Mouse (Mus musculus) thymus, postnatal 10 days (tissue): ENCODE measurements around the gene Pcdh9.

Experiments
- DNase-seq, 2 experiments: peaks; one replicate each; pipeline ENCODE4 v3.0.0; 2021; ENCODE audit warnings: low spot score in 2 of 2

Pcdh9 gene

DNA sequence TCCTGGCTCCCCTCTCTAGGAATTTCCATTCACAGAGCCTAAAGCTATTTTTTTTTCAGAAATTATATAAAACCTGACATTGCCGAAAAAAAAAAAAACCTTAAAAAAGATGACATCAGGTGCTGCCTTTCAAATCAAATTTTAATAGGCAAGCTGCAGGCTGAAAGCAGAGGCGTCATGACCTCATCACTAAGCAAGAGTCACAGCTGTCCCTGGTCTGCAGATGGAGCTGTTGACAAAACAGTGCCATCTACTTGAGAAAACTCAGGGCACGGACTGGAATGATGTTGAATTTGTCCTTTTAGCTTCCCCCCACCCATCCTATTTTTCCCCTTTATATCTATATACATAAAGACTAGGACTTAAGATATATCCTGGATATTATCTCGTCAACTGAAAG lies 509.3 kb downstream of the Pcdh9 start:
- no peak for DNase-seq

DNA sequence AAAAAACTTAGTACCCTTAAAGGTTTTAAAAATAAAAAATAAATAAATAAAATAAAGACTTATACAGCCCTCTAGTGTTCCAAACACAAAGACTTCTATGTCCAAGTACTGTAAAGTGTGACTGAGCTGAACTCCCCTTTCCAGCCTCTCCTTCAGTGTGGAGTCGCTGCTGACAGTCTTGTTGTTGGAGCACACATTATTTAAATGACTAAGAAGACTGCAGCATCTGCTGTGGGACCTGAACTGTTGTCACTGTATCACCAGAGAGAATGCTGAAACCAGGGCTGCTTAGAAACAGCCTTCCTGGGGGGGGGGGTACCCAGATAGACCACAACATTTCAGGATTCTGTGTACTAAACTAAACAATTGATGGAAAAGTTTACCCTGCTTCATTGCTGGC lies 509.7 kb downstream of the Pcdh9 start:
- no peak for DNase-seq

DNA sequence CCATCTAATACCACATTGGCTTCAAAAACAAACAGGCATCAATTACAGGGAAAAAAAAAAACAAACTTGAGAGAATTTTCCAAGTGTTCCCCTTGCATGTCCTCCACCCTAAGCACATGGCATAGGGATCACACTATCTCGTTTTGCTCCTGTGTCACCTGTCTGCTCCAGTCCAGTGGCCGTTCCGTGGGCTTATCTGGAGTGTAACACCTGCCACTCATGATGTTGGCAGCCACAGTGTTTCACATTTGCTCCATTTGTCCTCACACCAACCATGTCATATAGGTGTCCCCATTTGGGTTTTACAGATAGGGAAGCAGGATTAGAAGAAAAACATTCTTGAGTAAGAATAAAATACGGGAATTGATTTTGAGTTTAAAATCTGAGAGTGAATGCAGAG lies 514.3 kb downstream of the Pcdh9 start:
- DNase-seq, result no peak

DNA sequence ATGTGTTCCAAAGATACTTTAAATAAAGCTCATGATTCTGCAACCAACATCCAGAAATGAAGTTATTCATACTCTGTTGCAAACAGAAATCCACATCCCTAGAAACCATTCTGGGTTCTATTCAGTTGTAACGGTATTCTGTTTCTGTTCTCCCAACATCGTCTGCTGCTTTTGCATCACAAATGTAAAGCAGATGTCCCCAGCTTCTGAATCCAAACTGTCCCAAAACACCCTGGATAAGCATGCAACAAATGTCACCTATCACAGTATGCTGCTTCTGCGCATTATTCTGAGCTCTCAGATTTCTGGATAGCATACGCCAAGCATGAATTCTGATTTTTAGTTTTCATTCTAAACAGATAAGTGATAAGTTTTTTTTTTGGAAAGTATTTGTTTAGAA lies 516.3 kb downstream of the Pcdh9 start:
- DNase-seq, result no peak

DNA sequence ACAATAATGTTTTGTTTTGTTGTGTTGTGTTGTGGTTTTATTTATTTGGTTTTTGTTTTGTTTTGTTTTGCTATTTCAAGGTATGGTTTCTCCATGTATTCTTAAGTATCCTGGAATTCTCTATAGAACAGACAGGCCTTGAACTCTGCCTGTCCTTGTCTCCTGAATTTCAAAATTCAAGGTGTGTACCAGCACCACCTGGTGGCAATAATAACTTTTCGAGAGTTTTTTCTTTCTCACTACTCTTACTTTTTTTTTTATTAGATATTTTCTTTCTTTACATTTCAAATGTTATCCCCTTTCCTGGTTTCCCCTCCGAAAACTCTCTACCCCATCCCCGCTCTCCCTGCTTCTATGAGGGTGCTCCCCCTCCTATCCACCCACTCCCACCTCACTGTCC lies 536.3 kb downstream of the Pcdh9 start:
- no peak for DNase-seq

DNA sequence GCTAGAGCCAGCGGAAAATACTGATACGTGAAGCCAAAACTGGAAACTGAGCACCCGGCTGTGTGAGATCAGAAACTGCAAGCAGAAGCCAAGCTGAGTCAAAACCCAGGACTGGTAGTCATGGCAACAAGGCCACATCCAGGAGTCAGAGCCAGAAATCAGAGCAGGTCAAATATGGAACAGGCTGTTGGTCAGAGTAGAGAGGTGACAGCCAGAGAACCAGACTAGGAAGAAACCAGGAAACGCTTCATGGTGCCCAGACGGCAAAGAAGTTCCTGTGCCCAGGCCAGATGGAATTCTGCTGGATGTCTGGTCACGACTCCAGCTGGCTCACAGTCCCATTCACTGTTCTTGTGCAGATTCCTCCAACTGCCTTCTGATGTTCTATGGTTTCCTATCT lies 539.6 kb downstream of the Pcdh9 start:
- DNase-seq, result no peak

DNA sequence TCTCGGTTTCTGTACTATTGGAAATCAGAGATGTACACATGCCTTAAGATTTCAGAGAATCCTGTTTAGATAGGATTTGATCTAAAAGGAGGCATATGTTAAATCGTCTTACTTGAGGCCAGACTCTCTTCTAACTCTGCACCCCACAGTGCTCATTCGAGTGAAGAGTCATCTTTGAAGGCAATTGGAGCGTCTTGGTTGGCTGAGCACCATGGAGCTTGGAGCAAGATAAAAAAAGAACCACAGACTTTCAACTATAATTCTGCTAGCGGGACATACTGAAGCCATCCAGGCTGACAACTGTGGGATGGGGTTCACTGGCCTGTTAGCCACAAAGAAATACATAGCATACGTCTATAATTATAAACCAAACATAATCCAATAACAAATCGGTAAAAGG lies 541.3 kb downstream of the Pcdh9 start:
- DNase-seq, result no peak

DNA sequence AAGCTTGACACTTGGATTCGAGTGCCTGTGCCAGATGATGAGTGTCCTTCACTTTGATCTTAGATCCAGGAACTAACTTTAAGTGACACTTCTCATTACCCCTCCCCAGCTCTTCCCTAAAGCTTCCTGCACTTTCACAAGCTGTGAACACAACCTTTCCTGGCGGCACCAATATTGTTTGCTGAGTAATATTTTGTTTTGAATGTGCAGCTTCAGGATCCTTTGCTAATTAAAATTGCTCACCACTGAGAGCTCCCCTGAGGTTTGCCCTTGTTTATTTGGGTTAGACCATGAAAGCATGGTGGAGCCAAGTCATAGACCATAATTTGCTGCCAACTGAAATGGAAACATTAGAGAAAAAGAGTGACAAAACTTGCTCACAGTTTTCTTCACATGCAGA lies 543.4 kb downstream of the Pcdh9 start:
- no peak for DNase-seq

DNA sequence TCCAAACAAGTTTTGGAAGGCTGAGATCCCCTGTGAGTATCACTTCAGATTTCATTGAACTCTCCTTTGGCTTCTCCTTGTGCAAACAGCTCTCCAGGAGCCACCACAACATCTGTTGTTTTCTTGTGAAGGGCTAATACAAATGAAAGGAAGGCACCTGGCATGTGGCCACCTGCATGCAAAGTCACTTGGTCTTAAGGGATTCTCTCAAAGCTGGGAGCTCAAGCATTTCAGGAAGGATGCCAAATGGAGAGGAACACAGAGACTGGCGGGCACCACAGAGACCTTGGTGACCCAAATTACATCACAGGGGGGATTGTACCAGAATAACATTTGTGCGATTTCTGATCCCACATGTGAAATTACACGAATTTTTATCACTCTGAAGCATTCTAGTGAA lies 547.7 kb downstream of the Pcdh9 start:
- no peak for DNase-seq

DNA sequence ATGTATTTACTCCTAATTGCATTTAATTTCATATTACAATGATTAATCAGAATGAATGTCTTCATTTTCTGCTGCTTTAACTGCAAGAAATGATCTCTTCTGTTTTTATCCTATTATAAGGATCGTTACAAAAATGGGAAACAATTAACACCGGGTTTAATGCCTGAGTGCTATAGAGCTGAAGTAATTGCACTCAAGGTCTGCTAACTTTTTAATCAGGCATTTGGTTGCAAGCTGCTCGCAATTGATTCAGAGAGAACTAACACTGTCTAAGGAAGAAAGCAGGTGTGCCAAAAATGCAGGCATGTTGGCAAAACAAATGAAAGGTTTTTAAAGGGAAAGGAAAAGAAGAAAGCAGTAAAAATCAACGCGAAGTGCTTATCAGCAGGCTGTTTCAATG lies 549.1 kb downstream of the Pcdh9 start:
- DNase-seq, result no peak

DNA sequence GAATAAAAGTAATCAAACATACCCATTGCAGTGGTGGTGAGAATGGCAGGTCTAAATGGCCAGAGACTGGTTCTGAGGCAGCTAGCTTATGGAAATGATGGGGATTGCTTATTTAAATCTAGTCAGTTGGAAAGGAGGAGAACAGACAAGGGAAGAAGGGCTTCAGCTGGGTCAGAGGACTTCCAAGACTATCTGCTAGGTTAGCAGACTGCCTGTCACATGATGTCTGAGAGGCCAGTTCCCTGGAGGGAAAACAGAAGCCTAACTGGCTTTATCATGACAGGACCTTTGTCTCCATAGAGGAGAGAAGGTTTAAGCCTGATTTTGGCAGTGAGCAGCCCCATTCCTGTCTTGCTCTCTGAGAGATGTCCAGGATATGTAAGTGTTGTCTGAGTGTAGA lies 561.2 kb downstream of the Pcdh9 start:
- no peak for DNase-seq

DNA sequence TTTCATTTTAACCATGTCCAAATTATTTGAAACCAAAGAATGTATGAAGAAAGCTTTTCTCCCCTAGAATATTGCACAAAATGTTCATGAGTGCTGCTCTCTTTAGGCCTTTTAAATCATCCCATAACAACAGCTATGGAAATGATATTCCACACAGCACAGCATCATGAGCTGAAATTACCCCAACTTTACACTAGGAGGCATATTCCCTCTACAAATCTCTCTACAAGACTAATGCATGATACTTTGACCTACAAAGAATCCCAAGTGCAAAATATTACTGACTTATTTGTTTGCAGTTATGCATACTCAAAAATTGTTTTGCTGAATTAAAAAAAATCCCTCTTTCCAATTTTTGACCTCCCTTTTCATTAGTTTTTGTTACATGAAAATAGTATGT lies 573.1 kb downstream of the Pcdh9 start:
- DNase-seq, result no peak

DNA sequence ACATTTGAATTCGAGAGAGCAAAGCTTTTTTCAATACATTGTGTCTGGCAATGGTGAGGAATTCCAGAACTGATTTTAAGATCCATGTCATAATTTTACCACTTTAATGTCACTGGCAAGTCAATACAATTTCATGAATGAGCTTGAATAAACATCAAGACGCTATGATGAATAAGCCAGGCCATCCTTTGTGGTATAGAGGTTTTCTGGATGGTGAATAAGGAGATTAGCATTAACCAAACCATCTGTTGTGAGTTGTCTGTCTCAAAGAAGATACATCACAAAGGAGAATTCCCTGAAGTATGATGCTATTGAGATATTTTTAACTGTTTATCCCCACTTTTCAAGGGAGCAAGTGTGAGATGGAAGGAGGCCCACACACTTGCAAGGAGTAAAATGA lies 602.1 kb downstream of the Pcdh9 start:
- DNase-seq, result no peak

DNA sequence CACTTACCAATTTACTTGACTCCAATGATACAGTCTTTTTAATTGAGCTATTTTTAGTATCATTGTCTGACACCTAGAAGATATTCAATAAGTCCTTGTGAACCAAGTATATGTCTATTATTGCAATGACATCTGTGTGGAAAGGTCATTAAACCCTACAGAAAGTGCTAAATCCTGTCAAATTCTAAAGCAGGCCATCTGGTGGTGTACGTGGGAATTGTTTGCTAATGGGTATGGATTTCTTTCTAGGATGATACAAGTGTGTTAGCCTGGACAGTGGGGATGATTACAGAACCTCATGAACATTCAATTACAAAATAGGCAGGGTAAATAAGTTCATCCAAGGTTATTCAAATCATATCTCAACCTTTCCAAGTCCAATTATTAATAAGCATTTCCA lies 602.8 kb downstream of the Pcdh9 start:
- no peak for DNase-seq

DNA sequence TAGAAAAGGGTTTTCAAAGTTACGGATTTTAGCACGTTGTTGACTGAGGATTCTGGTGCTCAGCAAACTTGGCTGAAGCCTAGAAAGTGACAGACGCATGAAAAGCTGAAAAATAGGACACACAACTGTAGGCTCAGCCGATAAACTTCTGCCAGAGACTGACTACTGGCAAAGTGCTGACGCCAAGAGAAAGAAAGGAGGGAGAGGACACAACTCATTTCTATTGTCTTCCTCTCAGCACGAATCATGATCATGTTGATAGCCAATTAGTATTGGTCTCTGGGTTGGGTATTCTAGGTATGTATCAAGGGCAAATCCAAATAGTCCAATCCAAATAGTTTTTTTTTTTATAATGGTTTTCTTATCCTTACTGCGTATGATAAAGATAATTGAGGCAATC lies 605.3 kb downstream of the Pcdh9 start:
- no peak for DNase-seq

DNA sequence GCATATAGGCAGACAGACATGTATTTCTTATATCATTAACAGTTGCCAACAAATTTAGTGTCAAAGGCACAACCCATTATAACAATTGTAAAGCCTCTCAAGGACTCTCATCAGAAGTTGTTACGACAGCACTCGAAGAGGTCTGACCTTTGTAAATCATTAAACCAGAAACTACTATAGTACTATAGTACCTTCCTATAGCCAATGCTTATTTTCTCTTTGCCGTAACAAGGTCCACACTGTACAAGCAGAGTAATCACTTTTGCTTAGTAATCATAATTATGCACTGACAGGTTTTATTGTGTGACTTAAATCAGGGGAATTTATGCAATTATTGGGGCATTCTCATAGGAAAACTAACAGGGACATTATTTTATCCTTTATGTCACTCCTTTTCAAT lies 606.5 kb downstream of the Pcdh9 start:
- DNase-seq, result no peak

DNA sequence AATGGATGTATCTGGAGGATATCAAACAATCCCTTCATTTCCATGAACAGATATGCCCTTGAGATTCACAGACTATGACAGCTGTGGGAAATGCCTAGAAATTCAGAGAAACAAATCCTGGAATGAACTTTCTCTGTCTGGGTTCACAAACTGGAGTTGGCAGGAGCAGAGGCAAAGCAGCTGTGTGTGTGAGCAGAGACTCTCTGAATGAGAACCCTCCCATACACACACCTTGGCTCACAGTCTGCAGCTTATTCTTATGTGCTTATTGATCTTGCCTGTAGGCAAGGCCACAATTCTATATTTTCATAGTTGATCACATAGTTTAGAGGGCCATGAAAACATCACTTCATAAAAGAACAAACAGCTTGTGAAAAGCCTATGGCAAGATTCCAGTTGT lies 614.8 kb downstream of the Pcdh9 start:
- no peak for DNase-seq

DNA sequence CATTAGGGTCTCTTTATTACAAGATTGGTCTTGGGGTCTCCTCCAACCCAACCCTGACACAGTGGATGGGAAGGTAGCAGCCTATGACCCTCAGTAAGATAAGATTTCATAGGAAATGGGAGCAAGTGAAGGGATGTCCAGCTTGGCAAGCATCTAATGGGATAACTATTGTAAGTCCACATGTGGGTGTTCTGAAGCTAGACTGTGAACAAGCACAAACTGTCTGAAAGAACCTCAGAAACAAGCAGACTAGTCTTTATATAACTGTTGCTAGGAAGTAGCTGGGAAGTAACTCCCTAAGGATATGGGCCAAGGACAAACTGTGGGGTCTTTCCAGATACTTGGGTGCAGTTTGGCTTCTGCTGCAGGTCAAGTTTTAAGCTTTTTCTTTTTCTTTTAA lies 615.7 kb downstream of the Pcdh9 start:
- DNase-seq, result no peak

DNA sequence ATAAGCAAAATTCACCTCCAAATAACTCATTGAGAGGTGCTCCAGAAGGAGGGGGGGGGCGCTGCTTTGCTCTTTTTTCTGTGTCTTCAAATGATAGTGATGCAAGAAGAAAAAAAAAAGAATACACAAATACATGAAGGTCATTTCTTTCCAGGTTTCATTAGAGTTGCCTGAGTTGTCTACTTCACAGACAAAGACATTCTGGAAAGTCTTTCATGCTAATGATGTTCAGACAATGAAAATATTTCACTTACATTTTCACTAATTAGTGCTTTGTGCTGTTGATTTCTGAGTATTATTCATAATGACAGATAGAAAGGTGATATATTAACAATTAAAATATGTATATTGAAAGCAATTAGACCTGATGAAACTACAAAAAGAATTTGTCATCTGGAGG lies 637.1 kb downstream of the Pcdh9 start:
- DNase-seq, result no peak

DNA sequence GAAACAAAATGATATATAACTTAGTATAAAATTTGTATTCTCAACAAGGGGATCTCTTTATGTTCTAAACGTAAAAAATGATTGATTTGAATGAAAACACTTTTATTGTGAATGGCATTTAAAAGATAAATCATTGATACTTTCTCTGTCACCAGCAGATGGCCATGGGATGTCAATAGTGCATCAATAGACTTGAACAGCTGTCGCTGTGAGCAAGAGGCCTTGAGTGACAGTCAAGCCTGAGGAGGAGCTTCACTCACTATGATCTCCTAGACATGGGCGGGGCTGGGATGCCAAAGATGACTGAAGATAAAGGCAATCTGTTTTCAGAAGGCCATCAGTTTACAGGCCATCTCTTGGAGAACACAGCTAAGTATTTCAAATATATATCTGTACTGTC lies 650.2 kb downstream of the Pcdh9 start:
- DNase-seq, result no peak

DNA sequence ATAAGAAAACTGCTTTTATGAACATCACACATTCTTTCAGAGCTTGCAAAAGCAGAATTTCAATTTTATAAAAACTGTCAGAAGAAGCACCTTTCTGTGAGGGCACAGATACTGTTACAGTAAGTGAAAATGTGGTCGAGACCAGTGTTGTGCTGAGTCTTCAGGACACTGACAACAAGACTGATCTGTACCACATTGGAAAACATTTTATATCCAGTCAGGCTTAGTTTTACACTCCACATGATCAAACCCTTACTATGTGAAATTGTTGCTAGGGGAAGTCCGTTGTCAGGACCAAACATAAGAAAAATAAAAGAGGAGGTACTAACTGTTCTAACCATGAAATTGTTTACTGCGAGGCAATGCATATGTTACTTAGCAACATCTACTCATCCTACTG lies 656.1 kb downstream of the Pcdh9 start:
- no peak for DNase-seq

DNA sequence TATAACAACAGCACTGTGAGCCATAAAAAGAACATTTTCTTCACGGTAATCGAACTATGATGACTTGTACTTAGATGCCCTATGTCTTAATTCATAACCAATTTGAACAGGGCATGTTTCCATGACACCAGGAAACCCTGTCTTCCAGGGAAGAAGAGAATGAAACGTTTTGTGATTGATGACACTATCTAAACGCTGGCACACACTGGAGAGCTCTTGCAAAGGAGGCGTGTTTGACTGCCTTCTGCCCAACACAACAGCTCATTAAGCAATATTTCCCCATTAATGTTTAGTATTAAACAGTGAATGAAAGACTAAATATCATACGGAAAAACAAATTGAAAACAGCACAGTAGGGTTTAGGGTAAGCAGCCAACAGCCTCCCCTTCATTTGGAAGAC lies 656.9 kb downstream of the Pcdh9 start:
- DNase-seq, result no peak

DNA sequence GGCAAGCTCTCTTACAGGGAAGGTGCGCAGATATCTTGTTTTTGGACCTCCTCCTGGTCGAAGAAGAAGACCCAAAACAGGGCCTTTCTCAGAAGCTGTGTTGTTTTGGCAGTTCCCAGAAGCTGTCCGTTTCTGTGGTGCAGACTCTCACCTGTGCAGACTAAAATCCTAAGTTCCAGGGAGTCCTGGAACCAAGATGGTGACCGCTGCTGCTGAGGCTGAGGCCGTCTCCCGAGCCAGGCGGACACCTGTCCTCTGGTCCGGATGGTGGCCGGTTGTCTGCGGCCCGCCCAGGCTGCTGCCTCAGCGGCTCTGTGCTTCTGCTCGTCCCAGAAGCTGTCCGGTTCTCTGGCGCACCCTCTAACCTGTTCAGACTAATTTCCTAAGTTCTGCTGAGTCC lies 675.6 kb downstream of the Pcdh9 start:
- peak; percentile 71 to 79 for DNase-seq

DNA sequence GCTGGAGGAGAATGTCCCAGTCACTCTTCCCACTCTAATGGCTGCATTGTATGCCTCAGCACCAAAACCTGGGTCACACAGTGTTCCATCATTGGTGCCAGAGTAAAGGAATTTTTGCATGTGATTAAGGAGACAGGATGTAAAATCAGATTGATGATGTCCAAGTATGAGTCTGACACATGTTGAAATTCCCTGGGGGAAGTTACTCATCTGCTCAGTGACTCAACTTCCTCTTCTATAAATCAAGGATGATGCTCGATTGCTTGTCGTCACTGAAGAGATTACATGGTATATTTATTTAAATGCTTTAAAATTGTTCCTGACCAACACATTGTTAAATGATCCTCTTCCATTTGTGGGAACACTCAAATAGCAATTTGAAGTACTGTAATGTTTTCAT lies 690.7 kb downstream of the Pcdh9 start:
- no peak for DNase-seq
